Mouse (Mus musculus) G1E (cell line): ENCODE measurements around the gene Rasgef1b. TPM values are rescaled to one million over a fixed set of nuclear protein-coding genes. Genes with fewer than 3 reads are reported as not detected.

Experiments used
- ATAC-seq: 2 replicates; pipeline ENCODE4 v1.8.0; 2016; ENCODE audit warnings: mild to moderate bottlenecking; ENCODE audit not compliant: insufficient number of reproducible peaks, poor library complexity, low FRiP score, severe bottlenecking; ENCODE audit errors: extremely low read depth
- DNase-seq: peaks from one replicate; pipeline ENCODE4 v3.0.0; 2012; ENCODE audit warnings: low spot score
- H3K27me3 ChIP-seq: 2 replicates; pipeline ENCODE4 v1.6.1; 2012; ENCODE audit warnings: mild to moderate bottlenecking, low read length, inconsistent platforms; ENCODE audit not compliant: insufficient read depth
- H3K36me3 ChIP-seq: replicated peaks from 2 replicates; pipeline ENCODE3; 2012; ENCODE audit warnings: mild to moderate bottlenecking, inconsistent platforms
- H3K4me1 ChIP-seq: 2 replicates; pipeline ENCODE4 v1.6.1; 2012; ENCODE audit warnings: low read depth, low read length, inconsistent platforms, mixed read lengths; ENCODE audit not compliant: insufficient read depth
- H3K4me3 ChIP-seq: 2 replicates; pipeline ENCODE4 v1.5.1; 2012; ENCODE audit warnings: low read depth, mild to moderate bottlenecking, inconsistent platforms, low read length, moderate library complexity, mixed read lengths
- H3K9me3 ChIP-seq: replicated peaks from 2 replicates; pipeline ENCODE4 v1.6.1; 2012; ENCODE audit warnings: inconsistent platforms
- CTCF ChIP-seq: IDR thresholded peaks from 2 replicates; pipeline ENCODE4 v1.5.1; 2012; ENCODE audit warnings: low read depth, low read length, inconsistent platforms, mixed read lengths
- GATA1 ChIP-seq: IDR thresholded peaks from 2 replicates; pipeline ENCODE4 v1.6.1; 2012; ENCODE audit warnings: borderline replicate concordance, low read length, inconsistent platforms, mixed read lengths
- GATA2 ChIP-seq: IDR thresholded peaks from 2 replicates; pipeline ENCODE4 v1.6.1; 2012; ENCODE audit warnings: low read depth, low read length, inconsistent platforms, borderline replicate concordance
- POLR2AphosphoS5 ChIP-seq: IDR thresholded peaks from 2 replicates; pipeline ENCODE4 v1.6.1; 2012; ENCODE audit warnings: low read depth, low read length, inconsistent platforms; ENCODE audit not compliant: insufficient replicate concordance
- TAL1 ChIP-seq: conservative IDR thresholded peaks from 2 replicates; pipeline ENCODE4 v1.6.1; 2012; ENCODE audit warnings: low read depth, low read length, inconsistent platforms, mixed read lengths
- polyA plus RNA-seq: library from polyadenylated mRNA; stranded (reverse); fragments of >175 nt; gene quantifications from 2 replicates; pipeline ENCODE4 v1.2.3, GENCODE M21; 2012
- total RNA-seq, 2 experiments: library from RNA; stranded (forward) in 1 of 2; stranded (reverse) in 1 of 2; fragments of 200-1000 nt in 1 of 2; fragments of >200 nt in 1 of 2; fragmentation: Nextera tagmentation in 1 of 2; gene quantifications; 2 replicates each; pipeline ENCODE4 v1.2.3; 2014 to 2017

The Rasgef1b gene
- total and polyA plus RNA-seq, 3 experiments, result 0.38 TPM; not detected in 2

DNA sequence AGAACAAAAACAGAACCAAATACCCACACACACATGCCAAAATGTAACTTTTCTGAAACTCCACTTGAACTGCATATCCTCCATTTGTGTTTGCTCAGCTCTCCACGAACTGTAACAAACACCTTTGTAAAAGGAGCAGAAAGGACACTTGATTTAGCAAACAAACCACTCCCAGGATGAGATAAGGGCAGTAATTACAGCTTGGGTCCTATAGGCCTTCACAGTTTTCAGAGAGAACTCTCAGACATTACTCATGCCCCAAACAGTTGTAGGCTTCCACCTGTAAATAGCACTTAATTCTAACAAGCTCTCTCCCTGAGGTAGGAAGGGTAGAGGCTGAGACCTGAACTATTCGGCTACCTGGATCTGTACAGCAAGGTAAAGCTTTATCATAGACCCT lies 309.0 kb downstream of the Rasgef1b start:
- no peak overlapping the region for H3K4me3 ChIP-seq
- peaks cover 66% of the 10 kb centered on the region for H3K9me3 ChIP-seq
- DNase-seq, result no peak
- TF ChIP-seq CTCF (no peak), POLR2AphosphoS5 (no peak), GATA1 (no peak), TAL1 (no peak), GATA2 (no peak)
- no peaks in the 10 kb centered on the region for H3K27me3 ChIP-seq
- no peaks in the 10 kb centered on the region for H3K36me3 ChIP-seq
- no peaks in the 10 kb centered on the region for H3K4me1 ChIP-seq
- ATAC-seq, result no peak

DNA sequence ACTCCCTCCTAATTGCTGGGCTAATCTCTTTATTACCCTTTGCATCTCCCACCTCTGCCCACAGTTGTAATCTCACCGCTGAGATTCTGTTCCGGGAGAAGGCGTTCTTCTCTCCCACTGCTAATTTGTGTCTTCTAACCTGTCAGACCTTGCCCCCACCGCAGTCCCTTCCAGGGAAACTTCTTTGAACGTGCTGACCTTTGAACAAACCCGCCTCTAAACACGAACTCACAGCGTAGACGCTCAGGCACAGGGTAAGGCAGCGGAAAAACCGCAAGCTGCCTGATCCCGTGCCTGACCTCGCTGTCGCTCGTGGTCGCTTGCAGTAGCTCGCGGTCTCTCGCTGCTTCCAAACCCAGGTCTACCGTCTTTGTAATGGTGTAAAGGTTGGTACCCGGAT lies 312.0 kb downstream of the Rasgef1b start:
- H3K4me3 ChIP-seq, result no peak overlapping the region; the same call in 1 of the 2 replicates
- DNase-seq, result no peak
- no peaks in the 10 kb centered on the region for H3K4me1 ChIP-seq
- peaks cover 70% of the 10 kb centered on the region for H3K9me3 ChIP-seq
- no peaks in the 10 kb centered on the region for H3K27me3 ChIP-seq
- H3K36me3 ChIP-seq, result no peaks in the 10 kb centered on the region
- ATAC-seq, result no peak
- TF ChIP-seq GATA2 (no peak), GATA1 (no peak), CTCF (no peak), TAL1 (no peak), POLR2AphosphoS5 (no peak)

DNA sequence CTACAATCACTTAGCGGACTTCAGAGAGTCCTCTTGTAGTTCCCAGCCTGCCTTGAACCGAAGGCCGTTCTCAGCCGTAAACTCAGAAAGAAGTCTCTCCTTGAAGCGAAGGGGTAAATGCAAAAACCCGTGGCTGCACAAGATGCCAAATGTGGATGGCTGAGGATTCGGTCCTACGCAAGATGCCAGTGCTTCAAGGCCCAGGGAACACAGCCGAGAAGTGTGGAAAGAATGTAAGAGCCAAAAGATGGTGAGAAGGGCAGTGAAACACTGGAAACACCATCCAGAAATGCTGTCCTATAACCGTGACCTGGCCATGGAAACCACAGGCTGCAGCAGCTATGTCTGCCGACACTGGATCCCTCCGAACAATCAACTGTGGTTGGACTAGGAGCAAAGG lies 313.2 kb downstream of the Rasgef1b start:
- peaks cover 68% of the 10 kb centered on the region for H3K9me3 ChIP-seq
- no peak overlapping the region for H3K4me3 ChIP-seq
- no peaks in the 10 kb centered on the region for H3K36me3 ChIP-seq
- H3K4me1 ChIP-seq, result no peaks in the 10 kb centered on the region
- TF ChIP-seq CTCF, result no peak
- TF ChIP-seq TAL1, result no peak
- TF ChIP-seq GATA2, result no peak
- TF ChIP-seq POLR2AphosphoS5, result no peak
- TF ChIP-seq GATA1, result no peak
- ATAC-seq (no peak), DNase-seq (no peak)
- no peaks in the 10 kb centered on the region for H3K27me3 ChIP-seq

DNA sequence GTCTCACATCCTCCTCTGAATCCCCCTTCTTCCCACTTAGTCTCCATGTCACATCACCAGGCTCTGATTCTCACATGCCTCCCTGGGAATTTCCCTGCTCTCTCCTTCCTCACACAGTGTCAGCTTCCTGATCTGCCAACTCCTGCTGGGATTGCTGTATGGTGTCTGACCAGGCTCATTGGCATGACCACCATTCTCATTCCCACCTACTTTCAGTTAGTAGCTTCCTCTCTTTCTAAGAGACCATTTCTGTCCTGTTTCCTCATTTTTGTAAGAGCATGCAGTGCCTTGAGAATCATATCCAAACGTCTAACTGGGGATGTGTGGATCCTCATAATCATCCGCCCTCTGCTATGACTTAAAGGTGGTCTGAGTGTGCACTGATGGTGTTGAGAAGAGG lies 313.8 kb downstream of the Rasgef1b start:
- H3K4me3 ChIP-seq, result no peak overlapping the region
- TF ChIP-seq GATA2 (no peak), POLR2AphosphoS5 (no peak), CTCF (no peak), GATA1 (no peak), TAL1 (no peak)
- no peaks in the 10 kb centered on the region for H3K36me3 ChIP-seq
- DNase-seq (no peak), ATAC-seq (no peak)
- no peaks in the 10 kb centered on the region for H3K27me3 ChIP-seq
- H3K4me1 ChIP-seq, result no peaks in the 10 kb centered on the region
- H3K9me3 ChIP-seq, result peaks cover 66% of the 10 kb centered on the region

DNA sequence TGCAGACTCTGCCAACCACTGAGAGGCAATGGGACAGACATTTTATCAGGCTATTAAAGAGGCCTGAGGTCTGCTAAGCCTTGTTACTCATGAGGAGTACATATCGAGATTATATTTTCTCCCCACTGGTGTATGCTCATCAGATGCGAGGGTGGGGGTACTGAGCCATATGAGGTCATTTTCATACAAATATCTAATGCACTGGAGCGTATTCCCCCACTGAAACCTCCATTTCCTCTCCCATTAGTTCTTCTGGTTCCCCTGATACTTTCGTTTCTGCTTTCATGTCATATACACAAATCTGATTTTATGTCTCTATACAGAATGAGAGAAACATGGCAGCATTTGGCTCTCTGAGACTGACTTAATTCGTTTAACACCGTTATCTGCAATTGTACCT lies 314.6 kb downstream of the Rasgef1b start:
- Histone ChIP-seq H3K4me1 (no peaks in the 10 kb centered on the region), H3K36me3 (no peaks in the 10 kb centered on the region), H3K9me3 (peaks cover 63% of the 10 kb centered on the region), H3K4me3 (no peak overlapping the region), H3K27me3 (no peaks in the 10 kb centered on the region)
- no peak for DNase-seq
- no peak for ATAC-seq
- TF ChIP-seq GATA2 (no peak), TAL1 (no peak), CTCF (no peak), GATA1 (no peak), POLR2AphosphoS5 (no peak)

DNA sequence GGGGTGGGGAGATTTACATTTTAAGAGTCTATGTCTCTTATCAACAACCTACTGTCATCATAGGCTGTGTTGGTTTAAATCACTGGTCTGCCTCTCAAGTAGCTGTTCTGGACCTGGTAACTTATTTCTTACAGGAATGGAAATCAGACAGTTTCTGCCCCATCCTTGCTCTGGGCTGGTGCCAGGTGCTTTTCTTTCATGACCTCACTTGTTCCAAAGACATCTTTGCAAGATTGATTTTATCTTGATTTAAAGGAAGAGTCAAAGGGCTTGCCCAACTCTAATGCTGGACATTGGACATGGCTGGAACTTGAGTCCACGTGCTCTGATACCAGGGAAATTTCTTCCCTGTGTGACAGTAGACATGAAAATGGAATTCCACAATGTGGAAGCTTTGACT lies 315.0 kb downstream of the Rasgef1b start:
- Histone ChIP-seq H3K36me3 (no peaks in the 10 kb centered on the region), H3K9me3 (peaks cover 61% of the 10 kb centered on the region), H3K27me3 (no peaks in the 10 kb centered on the region), H3K4me1 (no peaks in the 10 kb centered on the region), H3K4me3 (no peak overlapping the region)
- no peak for ATAC-seq
- DNase-seq, result no peak
- no peak for TF ChIP-seq GATA1
- TF ChIP-seq TAL1, result no peak
- TF ChIP-seq CTCF, result no peak

DNA sequence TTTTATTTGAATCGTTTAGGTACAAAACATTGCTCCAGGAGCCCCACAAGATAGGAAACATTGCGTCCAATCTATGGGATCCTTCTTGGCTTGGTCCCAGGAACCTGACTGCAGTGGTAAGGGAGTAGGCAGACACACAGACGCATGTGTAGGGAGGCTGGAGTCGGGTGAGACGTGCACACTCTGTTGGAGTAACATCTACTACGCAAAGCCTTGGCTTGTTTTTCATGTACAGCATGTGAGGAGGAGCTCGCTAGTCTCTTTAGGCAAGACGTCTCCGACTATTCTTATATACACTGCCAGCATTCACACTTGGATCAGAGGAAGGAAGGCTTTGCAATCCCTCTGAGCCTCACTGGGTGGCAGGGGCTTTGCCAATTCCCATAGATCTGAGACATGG lies 315.5 kb downstream of the Rasgef1b start:
- peaks cover 60% of the 10 kb centered on the region for H3K9me3 ChIP-seq
- DNase-seq, result no peak
- H3K36me3 ChIP-seq, result no peaks in the 10 kb centered on the region
- H3K4me3 ChIP-seq, result no peak overlapping the region
- ATAC-seq, result no peak
- no peaks in the 10 kb centered on the region for H3K4me1 ChIP-seq
- TF ChIP-seq TAL1 (no peak), GATA2 (no peak), CTCF (no peak), POLR2AphosphoS5 (no peak), GATA1 (no peak)
- H3K27me3 ChIP-seq, result no peaks in the 10 kb centered on the region
